Mouse (Mus musculus) adrenal gland, postnatal 14 days (tissue): ENCODE measurements around the gene Stk19. TPM values are rescaled to one million over a fixed set of nuclear protein-coding genes. Genes with fewer than 3 reads are reported as not detected.

Source experiments
- DNase-seq: peaks from one replicate; pipeline ENCODE4 v3.0.0; 2021; ENCODE audit warnings: mixed read lengths
- long read RNA-seq, 2 experiments: library from polyadenylated mRNA; stranded (forward); transcript quantifications; one replicate each; pipeline ENCODE4 v2.0.0; 2021
- total RNA-seq: library from RNA; stranded (reverse); gene quantifications from 2 replicates; pipeline ENCODE4 v1.2.3, GENCODE M21; 2021

The Stk19 gene
- total RNA-seq = 38.0 and 38.6 TPM in 2 replicates
- long read RNA-seq, experiment 1, transcript Stk19-201 (7 exons, 1,120 nt) = major isoform, 21 of 53 reads
- long read RNA-seq, experiment 1, partial matches to known transcripts = 12 of 53 reads
- long read RNA-seq, experiment 1, other reads (novel, unspliced or antisense) = 17 of 53 reads
- long read RNA-seq, experiment 2, transcript Stk19-201 (7 exons, 1,120 nt) = major isoform, 12 of 48 reads
- long read RNA-seq, experiment 2, partial matches to known transcripts = 12 of 48 reads
- long read RNA-seq, experiment 2, other reads (novel, unspliced or antisense) = 21 of 48 reads

DNA sequence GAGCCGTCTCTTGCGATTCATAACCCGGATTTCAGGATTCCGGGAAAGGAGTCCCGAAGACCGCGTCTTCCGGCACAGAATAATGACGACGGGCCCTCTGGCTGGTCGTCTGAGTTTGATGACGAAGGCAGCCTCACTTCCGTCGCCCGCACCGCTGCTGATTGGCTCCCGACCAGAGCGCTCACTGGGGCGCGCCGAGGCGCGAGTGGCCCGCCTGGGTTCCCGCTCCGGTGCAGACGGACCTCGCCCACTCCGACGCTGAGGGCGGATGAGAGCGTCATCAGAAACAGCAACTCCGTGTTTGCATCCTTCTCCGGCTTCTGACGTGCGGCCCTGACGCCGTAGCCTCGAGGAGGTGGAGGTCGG is at the start of gene Stk19, which contains the start of gene Dxo:
Stk19 (minus strand) TSS at position 90 of the 366 bp plus-strand sequence.
Dxo (plus strand) TSS at position 164 of the 366 bp plus-strand sequence.
- DNase-seq = peak; percentile 98

DNA sequence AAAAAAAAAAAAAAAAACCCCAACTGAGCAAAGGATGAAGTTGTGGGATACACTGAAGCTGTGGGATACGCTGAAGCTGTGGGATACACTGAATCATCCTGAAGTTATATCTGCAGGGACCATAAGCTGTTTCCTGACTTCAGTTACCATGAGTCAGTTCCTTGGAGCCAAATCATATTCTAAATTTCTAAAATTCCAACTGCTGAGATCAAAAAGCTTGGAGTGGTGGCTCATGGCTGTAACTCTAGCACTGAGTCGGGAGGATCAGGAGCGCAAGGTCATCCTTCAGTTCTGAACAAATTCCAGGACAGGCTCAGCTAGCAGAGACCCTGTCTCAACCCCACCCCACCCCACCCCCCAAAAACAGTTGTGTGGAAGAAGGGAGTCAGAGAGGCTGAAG is 48.9 kb upstream of the Stk19 start:
- no peak for DNase-seq

DNA sequence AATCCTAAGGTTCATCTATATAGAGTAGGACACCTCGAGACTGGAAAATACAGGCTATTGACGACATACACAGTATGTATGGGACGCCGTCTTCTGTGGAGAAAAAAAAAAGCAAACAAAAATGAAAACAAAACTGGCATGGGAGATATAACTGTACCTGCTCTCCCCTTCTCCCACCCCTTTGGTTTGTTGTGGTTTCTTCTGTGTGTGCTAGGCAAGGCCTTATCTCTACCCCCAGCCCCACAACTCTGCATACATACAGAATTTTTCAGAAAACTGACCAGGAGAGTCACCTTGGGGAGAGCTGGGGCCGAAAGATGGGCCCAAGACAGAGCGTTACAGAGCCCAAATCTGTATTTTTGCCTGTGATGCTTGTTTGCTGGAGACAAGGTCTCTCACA is 48.0 kb upstream of the Stk19 start:
- no peak for DNase-seq

DNA sequence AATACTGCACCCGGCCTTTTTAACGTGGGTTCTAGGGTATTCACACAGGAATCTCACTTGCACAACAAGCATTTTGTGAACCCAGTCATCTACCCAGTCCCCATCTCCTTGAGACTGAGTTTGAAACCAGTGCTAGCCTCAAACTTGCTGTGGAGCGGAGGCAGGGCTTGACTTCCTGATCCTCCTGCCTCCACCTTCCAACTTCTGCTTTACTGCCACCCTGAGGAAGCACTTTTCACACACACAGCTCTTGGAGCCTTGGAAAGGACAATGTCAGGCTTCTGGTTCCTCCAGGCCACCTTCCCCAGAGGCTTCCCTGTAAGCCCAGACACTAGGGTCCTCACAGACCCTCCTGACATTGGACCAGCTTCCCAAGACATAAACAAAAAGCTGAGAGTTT is 46.6 kb upstream of the Stk19 start:
- no peak for DNase-seq

DNA sequence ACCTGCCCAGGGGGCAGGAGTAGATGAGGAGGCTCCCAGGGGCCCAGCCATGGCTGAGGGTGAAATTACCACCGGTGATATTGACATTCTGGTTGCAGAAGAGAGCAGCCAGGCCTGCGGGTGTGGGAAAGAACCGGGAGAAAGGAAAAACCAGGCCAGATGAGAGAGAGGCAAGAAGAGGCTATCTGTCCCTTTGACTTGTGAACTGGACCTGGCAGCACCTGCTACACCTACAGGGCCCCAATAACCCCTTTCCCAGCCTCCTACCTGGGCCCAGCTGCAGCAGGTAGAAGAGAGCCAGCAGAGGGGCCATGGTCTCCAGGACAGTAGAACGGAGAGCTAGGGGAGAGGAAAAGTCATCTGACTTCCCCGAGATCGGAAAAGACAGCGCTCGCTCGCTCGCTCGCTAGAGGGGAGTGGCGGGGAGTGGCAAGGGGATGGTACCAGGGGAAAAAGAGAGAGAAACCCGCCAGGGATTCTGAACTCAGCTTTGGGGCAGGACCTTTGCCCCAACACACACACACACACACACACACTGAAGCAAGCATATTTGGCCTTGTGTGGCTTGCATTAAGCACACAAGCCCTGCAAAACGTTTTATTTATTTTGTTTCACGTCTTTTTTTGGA is 45.1 kb upstream of the Stk19 start, which contains the start of gene Gm20547:
Gm20547 (minus strand) TSS at position 360 of the 628 bp plus-strand sequence.
- DNase-seq = peak; percentile 42

DNA sequence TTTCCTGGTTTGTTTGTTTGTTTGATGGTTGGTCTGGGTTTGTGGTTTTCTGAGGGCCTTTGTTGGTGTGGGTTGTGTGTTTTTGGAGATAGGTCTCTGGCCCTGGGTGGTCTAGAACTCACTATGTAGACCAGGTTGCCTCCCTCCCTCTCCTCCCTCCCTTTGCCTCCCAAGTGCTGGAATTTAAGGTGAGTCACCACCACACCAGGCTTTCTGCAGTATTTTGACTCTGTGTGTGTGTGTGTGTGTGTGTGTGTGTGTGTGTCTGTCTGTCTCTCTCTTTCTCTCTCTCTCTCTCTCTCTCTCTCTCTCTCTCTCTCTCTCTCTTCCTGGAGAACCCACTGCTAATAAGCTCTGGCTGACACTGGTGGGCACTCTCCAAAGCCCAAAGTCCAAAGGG is 44.4 kb upstream of the Stk19 start:
- DNase-seq = no peak

DNA sequence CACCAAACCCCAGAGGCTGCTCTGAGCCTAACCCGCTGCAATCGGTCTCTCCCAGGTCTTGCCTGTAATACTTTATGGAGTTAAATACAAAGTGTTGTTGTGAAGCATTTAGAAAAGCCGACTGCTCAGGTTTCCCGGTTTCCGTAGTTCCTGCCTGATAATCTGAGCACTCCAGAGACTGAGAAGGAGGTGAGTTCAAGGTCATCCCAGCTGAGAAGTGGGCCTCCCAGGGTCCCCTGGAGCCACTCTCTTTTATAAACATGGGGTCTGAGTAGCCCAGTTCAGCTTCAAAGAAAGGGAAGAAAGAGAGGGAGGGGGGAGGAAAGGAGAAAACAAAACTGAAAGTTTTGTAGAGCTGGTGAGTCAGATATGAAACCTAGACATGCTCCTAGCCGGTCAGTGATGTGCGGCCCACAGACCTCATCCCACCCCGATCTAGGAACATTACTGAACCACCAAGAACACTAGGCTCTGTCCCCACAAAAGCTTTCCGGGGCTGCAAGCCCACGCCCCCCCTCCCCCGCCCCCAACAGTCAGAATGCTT is 42.7 kb upstream of the Stk19 start, which contains the start of gene Zbtb12:
Zbtb12 (plus strand) TSS at position 148 of the 544 bp plus-strand sequence.
- no peak for DNase-seq

DNA sequence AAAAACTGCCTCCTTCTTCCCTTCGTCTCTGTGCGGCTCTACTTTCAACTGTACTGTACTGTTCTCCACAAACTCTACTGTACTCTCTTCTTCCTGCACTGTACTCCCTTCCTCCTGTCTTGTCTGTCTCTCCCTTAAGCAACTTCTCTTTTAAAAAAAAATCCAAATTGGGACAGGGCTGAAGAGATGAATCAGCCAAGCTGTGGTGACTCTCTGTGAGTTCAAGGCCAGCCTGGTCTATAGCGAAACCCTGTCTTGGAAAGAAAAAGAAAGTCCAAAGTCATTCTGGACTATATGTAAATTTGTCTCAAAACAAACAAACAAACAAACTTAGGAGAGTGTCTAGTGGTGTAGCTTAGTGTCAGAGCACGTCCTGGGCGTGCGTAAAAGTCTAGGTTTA is 37.6 kb upstream of the Stk19 start:
- DNase-seq = peak; percentile 44

DNA sequence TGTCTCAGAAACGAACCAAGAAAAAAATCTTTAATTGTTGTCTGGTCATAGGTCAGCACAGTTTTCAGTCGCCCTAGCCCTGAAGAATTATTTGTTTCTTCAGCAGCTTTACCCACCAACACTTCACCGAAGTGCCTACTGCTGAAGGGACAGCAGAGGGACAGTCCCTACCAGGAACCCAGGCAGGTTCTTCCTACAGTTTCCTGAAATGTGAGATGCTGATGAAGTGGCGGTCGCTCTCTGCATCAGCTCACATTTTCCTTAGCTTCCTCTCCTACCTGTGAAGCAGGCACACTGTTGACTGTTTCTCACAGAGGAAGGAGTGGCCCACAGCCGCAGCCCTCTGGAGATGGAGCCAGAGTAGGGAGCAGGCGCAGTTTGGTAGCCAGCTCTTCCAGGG is 29.2 kb upstream of the Stk19 start:
- DNase-seq = no peak

DNA sequence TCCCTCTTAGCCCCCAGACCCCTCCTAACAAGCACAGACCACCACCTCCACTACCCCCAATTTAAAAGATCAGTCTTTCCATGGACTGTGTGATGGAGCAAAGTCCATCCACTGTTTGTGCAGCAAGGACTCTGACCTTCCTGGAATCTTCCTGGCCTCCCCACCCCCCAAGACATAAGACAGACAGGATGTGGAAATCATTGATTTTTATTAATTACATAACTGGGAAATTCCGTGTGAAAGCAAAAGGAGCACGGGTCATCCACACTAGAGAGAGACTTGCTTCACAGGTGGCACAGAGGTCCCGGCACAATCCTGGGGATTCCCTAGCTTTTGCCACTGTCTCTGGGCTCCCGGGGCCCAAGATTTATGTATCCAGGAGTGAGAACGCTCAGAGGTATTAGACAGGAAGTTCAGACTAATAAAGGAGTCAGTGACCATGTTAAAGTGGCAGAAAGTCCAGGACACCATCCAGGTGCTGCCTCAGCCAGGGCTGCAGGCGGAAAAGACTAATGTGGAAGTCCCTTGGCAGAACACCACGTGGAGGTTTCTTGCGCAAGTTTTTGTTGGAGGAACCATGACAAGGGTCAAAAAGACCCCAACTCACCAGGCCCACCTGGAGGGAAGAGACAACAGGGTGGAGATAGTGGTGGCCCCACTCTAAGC is 25.8 kb upstream of the Stk19 start, which contains the start of gene Cfb:
Cfb (minus strand) TSS at position 103 of the 666 bp plus-strand sequence.
- no peak for DNase-seq

DNA sequence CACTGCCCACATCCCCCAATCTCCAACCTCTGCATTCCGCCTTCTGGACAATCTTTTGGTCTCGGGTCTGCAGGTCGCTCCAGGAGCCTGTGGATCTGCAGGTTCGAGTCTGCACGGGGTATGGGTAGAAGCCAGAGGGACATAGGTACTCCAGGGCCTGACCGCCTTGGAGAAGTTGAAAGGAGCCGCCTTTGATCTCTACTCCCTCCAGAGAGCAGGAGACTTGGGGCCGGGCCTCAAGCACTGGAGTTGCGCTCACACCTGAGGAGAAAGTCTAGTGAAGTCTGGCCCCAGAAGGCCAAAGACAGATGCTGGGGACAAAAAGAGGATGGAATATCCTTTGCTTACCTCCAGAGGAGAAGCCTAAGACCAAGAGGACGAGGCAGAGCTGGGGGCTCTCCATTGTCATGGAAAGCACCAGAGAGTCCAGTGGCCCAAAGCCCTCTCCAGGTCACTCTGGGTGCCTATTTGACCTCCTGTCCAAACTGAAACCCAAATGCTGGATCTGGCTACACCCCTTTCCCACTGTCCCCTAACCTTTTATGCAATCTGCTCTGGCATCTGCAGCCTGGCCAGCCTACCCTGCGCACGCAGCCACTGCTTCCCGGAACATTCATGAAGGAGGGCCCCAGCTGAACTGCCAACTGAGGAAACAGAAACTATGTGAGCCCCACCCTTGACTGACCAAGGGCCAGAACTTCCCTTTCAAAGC is 25.1 kb upstream of the Stk19 start:
- peak; percentile 47 for DNase-seq

DNA sequence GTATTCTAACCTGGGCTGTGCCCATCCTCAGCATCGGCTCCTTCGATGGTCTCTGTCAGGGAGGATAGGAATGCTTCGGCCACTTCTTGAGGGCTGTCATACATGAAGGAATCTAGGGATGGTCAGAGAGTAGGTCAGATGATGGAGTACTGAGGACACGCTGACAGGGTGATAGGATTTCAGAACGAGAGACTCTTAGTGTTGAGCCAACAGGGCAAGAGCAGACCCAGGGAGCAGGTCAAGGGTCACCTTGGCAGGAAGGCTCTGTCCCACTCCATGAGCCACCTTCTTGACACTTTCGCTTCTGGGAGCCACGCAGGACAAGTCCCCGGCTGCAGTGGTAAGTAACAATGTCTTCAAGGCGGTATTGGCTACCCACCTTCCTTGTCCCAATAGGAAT is 23.8 kb upstream of the Stk19 start:
- no peak for DNase-seq

DNA sequence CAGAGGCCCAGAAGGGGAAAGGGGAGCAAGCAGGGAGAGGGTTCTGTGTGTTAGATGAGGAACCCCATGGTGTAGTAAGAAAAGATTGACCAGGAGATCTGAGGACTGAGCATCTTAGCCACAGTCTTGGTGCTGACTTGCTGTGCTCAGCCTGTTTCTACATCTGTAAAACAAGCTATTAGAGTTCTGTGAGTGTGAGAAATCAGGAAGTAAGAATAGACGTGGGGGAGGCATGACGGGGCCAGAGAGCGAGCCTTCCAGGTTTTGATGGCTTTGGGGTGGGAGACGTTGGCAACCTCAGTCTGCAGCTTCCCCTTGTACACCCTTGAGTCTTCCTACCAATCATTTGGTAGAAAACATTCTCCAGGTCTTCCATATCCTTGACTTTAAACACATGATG is 21.9 kb upstream of the Stk19 start:
- DNase-seq = no peak

DNA sequence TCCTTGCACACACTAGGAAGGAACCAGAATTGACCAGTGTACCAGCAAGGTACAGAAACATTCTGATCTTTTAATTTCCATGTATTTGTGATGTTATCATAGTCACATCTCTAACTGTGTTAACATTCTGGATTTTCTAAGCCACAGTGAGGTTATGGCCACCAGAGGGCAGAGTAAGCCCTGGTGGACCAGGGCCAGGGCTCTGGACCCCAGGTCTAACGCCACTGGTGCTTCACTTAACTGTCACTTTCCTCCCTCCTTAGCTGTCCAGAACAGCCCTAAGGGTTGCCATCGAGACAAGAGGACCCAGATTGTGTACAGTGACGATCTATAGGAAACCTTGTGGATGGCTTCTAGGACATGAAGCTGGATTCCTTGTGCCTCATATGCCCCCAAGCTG is 19.1 kb upstream of the Stk19 start:
- peak; percentile 80 for DNase-seq

DNA sequence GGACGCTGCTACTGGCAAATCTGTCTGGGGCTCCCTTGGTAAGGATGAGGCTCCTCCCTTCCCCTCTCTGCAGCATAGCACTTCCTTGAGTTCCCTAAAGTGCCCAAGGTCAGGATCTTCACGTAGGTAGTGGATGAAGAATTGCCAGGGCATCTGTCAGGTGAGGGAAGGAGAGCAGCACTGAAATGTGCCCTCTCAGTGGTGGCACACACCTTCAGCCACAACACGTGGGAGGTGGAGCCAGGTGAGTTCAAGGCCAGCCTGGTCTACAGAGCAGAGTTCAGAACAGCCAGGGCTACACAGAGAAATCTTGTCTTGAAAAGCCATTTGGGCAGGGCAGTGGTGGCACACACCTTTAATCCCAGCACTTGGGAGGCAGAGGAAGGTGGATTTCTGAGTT is 18.0 kb upstream of the Stk19 start:
- DNase-seq = no peak

DNA sequence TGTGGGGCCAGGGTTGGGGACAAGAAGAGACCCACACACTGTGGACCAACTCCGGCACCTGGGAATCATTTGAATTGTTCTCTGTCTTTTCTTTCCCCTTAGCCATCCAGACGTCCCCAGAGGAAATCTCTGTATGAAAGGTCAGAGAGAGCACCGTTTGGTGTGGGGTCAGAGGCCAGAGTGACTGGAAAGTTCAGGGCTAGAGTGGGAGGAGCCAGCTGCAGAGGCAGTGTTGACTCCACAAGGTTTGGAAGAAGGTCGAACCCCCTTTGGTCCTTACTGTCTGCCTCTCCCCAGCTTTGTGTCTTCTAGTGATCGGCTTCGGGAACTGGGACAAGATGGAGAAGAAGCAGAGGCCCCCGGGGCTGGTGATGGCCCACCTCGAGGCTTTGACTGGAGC is 16.8 kb upstream of the Stk19 start:
- DNase-seq = no peak

DNA sequence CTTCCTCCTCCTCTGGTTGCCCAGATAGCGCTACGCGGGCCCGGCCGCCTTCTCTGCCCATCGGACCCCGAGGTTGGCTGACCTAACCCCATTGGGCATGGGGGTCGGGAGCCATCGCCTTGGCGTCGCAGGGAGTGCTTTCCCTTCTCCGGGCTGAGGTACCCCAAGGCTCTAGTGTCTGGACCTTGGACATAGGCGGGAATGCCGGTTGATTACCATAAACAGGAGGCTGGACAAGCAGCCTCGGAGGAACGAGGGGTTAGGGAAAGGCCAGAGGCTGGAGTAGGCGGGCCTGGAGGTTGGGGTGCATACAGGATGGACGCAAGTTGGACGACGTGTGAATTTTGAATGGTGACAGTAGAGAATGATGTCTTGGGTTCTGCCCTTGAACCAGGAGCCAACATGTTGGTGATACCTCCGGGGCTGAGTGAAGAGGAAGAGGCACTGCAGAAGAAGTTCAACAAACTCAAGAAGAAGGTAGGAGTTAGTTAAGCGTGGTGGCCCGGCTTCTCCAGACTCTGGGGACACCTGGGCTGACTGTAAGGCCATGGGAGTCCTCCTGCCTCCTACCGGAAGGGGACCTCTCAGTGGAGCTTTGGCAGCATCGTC is 13.9 kb upstream of the Stk19 start:
- no peak for DNase-seq

DNA sequence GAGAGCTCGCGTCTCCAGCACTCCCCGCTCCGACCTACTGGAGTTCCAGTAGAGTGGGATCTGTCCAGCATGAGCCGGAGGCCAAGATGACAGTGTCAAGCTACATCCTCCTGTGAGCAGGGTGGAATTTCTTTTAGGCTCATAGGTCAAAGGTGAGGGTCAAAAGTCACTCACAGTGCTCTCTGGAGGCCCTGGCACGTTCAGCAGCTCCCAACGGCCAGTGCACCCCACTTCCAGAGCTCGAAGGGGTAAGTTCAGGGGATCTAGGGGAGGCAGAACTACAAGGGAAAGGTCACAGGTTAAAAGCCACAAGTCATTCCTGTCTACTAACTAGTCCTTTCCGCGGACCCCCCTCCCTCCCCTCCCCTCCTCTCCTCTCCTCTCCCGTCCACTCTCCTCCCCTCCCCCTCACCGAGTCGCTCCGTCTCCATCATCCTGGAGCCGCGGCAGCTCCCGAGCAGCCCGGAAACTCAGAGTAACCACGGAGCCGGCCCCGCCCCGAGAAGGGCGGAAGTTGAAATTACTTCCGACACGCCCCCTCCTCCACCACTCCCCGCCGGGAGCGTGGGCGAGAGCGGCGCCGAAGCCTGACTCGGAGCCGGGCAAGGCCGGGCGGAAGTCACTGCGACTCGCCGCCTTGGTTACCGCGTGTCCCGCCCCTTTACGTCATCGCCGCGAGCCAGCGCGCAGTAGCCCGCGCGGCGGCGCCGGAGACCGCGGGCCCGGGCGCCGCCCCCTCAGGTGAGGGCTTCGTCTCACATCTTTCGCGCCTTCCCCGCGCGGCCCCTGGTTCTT is 13.2 kb upstream of the Stk19 start, which contains the start of the genes Skiv2l and Nelfe:
Skiv2l (minus strand) TSS at position 489 of the 795 bp plus-strand sequence.
Nelfe (plus strand) TSS at position 670 of the 795 bp plus-strand sequence.
- peak; percentile 99 for DNase-seq

DNA sequence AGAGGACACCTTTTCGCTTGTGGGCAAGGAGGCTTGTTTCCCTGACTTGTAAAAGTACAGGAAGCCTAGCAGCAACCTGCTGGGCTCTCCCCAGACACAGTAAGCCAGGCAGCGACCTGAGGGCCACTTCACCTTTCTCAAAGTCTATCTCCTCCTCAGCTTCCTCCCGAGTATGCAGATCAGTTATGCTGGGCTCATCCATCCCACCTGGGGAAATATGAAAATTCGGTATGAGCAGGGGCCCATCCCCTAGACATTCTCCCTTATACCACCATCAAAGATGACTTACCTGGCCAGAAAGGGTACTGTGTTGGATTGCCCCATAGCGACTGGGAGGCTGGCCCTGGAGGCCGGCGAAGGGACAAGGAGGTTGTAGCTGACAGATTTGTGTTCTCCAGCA is 10.9 kb upstream of the Stk19 start:
- DNase-seq = no peak

DNA sequence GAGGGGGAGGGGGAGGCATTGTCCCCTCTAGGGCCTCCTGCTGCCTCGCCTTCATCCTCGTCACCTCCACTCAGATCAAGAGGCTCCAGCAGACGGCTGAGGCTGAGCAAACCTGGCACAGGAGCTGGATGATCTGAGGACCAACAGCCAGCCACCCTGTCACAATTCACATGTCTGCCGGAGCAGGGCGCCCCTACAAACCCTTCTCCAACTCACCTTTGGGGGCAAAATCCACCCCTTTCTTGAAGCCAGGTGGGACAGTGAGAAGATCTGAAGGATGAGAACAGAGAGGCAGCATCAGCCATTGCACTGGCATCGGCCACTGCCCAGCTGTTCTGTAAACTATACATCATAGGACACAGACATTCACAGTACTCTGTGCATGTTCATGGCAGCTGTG is 10.4 kb upstream of the Stk19 start:
- DNase-seq = no peak

DNA sequence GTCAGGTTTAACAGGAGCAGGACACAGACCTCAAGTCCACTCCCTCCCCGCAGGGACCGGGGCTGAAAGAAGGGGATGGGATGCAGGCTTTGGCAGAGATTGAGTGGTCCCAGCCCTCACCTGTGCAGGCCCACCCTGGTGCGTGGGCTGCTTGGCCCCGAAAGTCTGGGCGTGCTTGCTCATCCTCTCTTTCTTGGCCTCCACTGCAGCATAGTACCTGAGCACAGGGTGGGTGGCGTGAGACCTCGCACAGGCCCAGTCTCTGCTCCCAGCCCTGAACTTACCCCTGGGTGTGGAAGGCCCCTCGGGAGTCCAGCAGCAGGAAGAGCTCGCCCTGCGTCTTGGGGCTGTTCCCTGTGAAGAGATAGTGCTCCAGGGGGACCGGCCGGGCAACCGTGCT is 8.1 kb upstream of the Stk19 start:
- DNase-seq = no peak
